Mouse (Mus musculus) liver, embryonic 14.5 days (tissue): ENCODE measurements at regions not wholly inside any gene's neighbourhood (a gene's known extent, or its start where the extent isn't known, plus 50 kb on each side); places are given as distances from the start of the nearest gene placed in this dataset.

Source experiments
- CTCF ChIP-seq: IDR thresholded peaks from 2 replicates; pipeline ENCODE4 v1.5.1; 2016; ENCODE audit warnings: antibody characterized with exemption, low read depth, control low read depth
- EP300 ChIP-seq: IDR thresholded peaks from 2 replicates; pipeline ENCODE4 v1.6.1; 2016; ENCODE audit warnings: antibody characterized with exemption, low read depth

DNA sequence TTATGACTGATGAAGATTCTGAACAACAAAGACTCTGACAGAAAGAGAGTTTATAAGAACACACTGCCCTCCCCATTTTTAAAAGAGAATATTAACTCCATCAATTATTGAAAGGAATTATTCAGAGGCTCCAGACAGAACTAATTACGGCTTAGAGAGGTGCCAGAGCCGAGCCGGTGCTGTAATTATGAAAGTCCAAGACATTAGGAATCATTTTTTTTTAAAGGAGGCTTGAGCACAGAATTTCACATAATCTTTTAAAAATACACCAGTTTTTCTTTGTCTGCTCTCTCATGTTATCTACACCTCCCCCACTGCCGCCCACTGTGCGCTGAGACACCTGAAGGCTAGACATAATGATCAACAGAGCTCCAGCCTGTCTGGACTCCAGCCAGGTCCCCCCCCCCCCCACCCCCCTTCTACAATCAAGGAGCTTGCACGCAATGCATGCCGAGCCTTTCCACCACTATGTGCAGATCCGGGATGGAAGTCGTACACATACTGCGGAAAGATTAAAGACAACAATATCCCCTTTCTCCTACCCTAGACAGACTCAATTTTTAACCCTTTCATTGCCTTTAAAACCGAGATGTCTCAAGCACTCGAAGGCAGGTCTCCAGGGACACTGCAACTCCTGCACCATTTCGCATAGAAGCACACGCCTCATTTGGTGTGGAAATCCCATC is 275.4 kb downstream of the Ptprc start:
- TF ChIP-seq CTCF (no peak), EP300 (no peak)
